Mouse (Mus musculus): Measurements from ENCODE around the gene Prkch.

The Prkch gene

DNA sequence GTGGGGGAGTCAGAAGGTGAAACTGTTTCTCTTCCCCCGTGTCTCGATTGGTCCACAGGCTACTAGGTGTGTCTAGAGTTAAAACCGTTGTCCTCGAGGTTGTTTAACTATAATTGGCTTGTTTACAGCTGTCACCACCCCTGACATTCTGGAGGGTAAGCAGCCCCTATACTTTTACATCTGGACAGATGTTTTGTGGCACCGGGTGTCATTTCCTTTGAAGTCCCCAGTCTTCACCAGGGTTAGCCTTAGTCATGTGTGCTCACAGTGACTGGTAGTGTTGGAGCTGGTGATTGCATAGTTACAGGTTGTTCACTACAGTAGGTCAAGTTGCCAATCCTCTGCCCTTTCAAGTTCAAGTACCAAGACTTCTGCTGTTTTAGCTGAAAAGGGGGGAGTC is 126.2 kb downstream of the Prkch start:
- CTCF ChIA-PET, result no interaction called here

- CTCF ChIA-PET, result interaction anchor here (0.5 kb wide), 2 partner anchors 14 to 99 kb away, joined by 3 to 5 read pairs; no protein-coding TSS in a partner anchor
Measured at GRCm38 (mm10) chr12:73712122-73712521, 127.5 kb downstream of the Prkch start.

DNA sequence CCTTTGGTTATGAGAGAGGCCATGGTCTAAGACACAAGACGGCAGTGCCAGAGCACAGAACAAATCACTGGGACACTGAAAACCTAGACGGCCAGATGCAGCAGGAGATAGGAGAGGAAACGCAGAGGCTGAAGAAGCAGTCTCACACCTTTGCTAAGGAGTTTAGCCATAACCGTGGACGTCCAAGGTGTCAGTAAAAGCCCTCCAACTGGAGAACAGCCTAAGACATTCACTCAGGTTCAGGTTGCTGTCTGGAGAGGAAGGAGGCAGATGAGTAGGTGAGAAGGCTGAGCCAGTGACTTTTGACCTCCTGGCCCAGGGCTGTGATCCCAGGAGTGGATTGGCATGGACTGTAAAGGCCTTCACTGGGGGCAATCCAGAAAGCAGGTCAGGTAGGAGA is 130.0 kb downstream of the Prkch start:
- CTCF ChIA-PET, result no interaction called here

DNA sequence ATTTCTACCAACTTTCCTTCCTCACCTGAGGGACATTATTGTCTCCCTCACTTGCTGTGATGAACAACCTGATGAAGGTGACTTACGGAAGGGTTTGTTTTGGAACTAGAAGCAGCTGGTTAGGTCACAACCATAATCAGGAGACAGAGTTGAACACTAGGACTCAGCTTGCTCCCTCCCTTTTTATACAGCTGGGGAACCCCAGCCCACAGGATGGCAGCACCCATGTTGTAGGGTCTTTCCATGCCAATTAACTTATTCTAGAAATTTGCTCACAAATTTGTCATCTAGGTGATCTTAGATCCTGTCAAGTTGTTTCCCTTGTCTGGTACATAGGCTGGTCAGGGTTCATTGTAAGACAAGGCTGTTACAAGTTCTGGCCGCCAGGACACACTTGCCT is 130.7 kb downstream of the Prkch start:
- CTCF ChIA-PET, result no interaction called here

DNA sequence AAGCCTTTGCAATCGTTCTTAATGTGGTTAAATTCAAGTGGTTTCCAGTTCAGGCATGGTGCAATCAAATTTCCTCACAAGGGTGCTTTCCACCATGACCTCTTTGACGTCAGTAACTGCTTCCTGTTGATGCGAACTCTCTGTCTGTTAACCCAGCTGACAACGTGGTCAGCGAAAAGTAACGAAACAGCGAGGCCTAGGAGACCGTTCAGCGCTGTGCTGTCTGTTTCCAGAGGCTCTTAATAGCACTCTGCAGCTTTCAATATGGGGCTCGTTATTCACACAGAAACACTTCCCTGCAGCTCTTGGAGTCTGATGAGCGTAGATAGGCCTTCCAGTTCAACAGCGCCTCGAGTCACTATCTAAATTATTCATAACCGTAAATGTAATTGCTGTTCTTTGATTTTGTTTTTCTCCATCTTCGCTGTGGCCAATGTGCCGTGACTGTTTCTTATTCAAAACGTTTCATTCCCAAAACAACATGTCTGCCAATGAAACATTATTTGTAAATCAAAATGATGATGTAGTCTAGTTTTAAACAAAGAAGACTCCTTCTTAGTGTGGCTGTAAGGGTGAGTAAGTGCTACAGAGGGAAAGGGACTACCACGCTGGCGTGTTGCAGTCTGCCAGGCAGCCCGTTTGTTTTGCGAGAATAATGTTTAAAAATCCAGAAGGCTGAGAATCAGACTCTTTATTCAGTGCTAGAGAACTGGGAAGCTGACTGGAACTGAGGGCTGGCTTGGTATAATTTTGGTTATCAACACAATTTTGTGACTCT is 131.5 kb downstream of the Prkch start:
- CTCF ChIA-PET, result no interaction called here

DNA sequence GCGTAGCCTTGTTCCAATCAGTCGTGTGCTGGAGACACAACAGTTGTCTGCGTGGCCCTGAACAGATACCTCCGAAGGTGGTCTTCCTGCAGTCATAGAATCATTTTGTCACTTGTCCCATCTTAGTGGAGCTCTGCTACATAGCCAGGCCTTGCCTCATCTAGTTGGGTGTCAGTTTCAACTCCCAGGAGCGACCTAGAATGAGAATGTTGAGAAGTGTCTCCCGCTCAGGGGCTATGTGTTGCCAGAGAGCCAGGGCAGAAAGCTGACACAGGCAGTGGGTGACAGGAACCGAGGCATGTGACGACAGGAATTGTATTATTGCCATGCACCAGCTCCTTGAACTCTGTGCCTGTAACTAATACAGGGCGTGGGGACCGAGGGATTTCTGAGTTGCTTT is 133.4 kb downstream of the Prkch start:
- CTCF ChIA-PET, result interaction anchor here (0.6 kb wide), 1 partner anchor 20 kb away, joined by 3 read pairs; no protein-coding TSS in a partner anchor

GRCm38 (mm10) chr12:73719816-73720215 is 135.2 kb downstream of the Prkch start:
- CTCF ChIA-PET, result no interaction called here

- CTCF ChIA-PET, result no interaction called here
Measured at GRCm38 (mm10) chr12:73720466-73720865, 135.9 kb downstream of the Prkch start.

DNA sequence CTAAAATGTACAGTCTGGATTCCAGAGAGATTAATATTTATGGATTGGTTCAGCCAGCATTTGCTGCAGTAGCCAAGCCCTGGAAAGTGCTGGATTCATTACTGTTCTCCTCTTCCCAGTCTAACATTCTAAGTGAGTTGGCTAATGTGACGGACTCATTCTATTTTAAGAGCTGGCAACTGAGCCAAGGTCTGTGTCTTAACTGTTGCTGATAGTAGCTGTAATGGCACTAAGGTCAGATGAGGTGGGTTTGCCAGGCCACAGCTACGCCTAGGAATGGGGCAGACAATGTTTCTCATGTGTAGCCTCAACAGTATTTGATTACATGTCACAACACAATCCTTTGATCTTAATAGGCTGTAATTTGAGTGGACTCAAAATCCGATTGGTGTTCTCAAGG is 137.5 kb downstream of the Prkch start:
- CTCF ChIA-PET, result no interaction called here

GRCm38 (mm10) chr12:73723067-73723466 is 138.5 kb downstream of the Prkch start:
- CTCF ChIA-PET, result no interaction called here

DNA sequence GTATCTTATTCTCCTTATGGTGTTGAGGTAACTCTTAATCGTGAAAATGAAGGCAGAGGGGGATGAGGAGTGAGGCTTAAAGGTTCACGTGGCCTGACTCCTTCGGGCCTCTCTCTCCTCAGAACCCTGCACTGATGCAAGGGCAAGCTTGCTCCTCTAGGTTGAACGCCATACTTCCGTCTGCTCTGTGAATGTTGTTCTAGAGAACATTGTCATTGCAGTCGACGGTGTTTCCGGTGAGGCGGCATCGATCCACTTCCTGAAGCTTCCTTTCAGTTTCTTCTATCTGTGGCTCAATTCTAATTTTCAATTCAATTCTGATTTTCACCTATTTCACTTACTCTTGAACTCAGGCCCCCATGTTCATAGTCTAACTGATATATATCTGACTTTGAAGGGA is 139.3 kb downstream of the Prkch start:
- CTCF ChIA-PET, result no interaction called here

DNA sequence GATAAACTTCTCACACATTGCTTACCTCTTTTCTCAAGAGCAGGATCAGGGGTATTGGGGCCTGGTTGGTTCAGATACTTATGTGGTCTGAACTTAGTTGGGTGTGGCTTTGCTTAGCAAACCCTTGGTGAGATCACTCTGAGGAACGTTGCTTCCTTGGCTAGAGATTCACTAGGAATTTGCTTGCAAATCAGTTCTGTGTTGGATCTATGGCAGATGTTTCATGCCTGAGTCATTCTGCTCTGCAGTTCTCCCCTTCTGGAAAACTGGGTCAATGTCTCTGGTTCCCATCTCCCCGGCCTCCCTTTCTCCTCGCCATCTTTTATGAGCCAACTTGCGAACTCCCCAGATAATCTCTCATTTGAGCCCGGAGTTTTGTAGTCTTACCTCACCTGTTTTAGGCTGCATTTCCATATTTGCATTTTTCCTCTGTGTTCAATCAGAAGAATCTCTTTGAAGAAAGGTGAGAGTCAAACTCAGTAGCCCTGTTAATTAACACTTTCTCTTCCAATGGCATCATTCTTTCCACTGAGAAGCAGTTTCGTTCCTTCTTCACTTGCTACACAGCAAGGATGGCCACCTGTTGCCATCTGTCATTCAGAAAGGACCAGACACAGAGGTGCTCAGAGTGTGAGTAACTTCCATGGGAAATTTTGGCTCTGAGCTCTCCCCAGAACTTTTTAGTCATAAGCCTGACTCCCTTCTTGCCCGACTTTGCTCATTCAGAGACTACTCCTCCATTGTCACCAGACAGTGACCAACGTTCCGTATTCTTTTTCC is 141.4 kb downstream of the Prkch start:
- CTCF ChIA-PET, result no interaction called here

GRCm38 (mm10) chr12:73727046-73727445 is 142.4 kb downstream of the Prkch start:
- CTCF ChIA-PET, result no interaction called here

GRCm38 (mm10) chr12:73730603-73731002 is 146.0 kb downstream of the Prkch start:
- CTCF ChIA-PET, result no interaction called here

GRCm38 (mm10) chr12:73731093-73731492 is 146.5 kb downstream of the Prkch start:
- CTCF ChIA-PET, result no interaction called here

- CTCF ChIA-PET, result no interaction called here
Measured at GRCm38 (mm10) chr12:73731848-73732540, 147.4 kb downstream of the Prkch start.

- CTCF ChIA-PET, result no interaction called here
Measured at GRCm38 (mm10) chr12:73732862-73733261, 148.3 kb downstream of the Prkch start.

DNA sequence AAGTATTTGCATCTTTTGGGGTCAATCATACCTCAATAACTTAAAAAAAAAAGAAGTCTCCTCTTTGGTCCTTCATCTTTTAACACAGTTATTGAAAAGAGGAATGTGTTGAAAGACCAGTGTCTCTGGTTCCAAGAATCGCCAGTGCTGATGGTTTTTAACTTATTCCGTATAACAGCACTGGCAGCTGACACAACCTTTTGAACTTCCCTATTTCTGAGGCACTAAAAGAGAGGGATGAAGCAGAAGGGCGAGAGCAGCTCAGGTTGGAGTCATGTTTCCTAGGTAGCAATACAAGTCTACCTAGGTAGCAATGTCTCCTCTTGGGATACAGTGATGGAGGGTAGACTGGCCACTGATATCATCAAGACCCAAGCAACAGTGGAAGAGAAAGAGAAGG is 152.3 kb downstream of the Prkch start:
- CTCF ChIA-PET, result no interaction called here

GRCm38 (mm10) chr12:73739611-73740219 is 155.1 kb downstream of the Prkch start:
- CTCF ChIA-PET, result no interaction called here

- CTCF ChIA-PET, result interaction anchor here (0.7 kb wide), 1 partner anchor 34 kb away, joined by 4 read pairs; no protein-coding TSS in a partner anchor
Measured at GRCm38 (mm10) chr12:73742577-73742976, 158.0 kb downstream of the Prkch start.

- CTCF ChIA-PET, result no interaction called here
Measured at GRCm38 (mm10) chr12:73743087-73743486, 158.5 kb downstream of the Prkch start.

DNA sequence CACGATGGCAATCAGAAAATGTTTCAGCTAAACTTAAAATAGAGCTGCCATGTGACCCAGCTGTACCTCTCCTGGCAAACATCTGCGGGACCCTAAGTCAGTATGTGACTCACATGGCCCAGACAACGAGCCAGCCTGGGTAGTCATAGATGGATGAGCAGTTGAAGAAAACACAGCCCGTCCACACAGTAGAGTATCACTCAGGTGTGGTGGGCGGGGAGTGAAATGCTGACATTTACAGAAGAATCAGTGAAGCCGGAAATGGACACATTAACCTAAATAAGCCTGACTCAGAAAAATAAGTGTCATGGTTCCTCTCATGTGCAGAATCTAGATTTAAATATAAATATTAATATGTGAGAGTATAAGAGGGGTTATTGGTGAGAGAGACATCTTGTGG is 161.5 kb downstream of the Prkch start:
- CTCF ChIA-PET, result no interaction called here

Data from spleen, embryonic (tissue).